Mouse (Mus musculus): ENCODE measurements at regions not wholly inside any gene's neighbourhood (a gene's known extent, or its start where the extent isn't known, plus 50 kb on each side); places are given as distances from the start of the nearest gene placed in this dataset.

- TF ChIP-seq POLR2A (IDR thresholded peaks at IDR 0.05; ENCODE audit: low read depth, low read length) (no peak), RCOR1 (conservative IDR thresholded peaks at IDR 0.05; ENCODE audit: low read depth, low read length) (no peak), CTCF (conservative IDR thresholded peaks at IDR 0.05 in 1 of 2, IDR thresholded peaks at IDR 0.05 in 1 of 2; ENCODE audit: low read depth in 2 of 2, low read length in 2 of 2) (no peak), UBTF (IDR thresholded peaks at IDR 0.05; ENCODE audit: low read depth, low read length) (no peak)
Measured at GRCm38 (mm10) chr5:111862331-111862730, 128.6 kb downstream of the Gm26897 start.

Measured in CH12.LX (cell line).